Mouse (Mus musculus): ENCODE measurements at regions not wholly inside any gene's neighbourhood (a gene's known extent, or its start where the extent isn't known, plus 50 kb on each side); places are given as distances from the start of the nearest gene placed in this dataset.

GRCm38 (mm10) chr8:126140998-126141397, 146.0 kb downstream of the Kcnk1 start:
- Histone ChIP-seq H3K27me3 (ENCODE audit: control insufficient read depth, insufficient read depth, low read length) (peaks cover 19% of the 10 kb centered on the region), H3K9ac (ENCODE audit: low read depth, low read length) (no peak overlapping the region), H3K4me1 (ENCODE audit: control insufficient read depth, insufficient read depth, low read length) (peaks cover 12% of the 10 kb centered on the region), H3K4me2 (replicated peaks; ENCODE audit: low read depth, low read length) (no peak overlapping the region), H3K9me3 (ENCODE audit: control insufficient read depth, low read length) (no peaks in the 10 kb centered on the region), H3K27ac (ENCODE audit: low read depth, low read length) (no peak overlapping the region), H3K4me3 (ENCODE audit: low read length) (no peak overlapping the region), H3K36me3 (ENCODE audit: control insufficient read depth, insufficient read depth, low read length) (no peaks in the 10 kb centered on the region)
- ATAC-seq (ENCODE audit: low FRiP score, low TSS enrichment): no peak
- WGBS: 64% methylated on average over 6 of the region's 6 CpGs

- Histone ChIP-seq H3K36me3 (ENCODE audit: control insufficient read depth, insufficient read depth, low read length) (no peaks in the 10 kb centered on the region), H3K4me3 (ENCODE audit: low read length) (no peak overlapping the region), H3K4me1 (ENCODE audit: control insufficient read depth, insufficient read depth, low read length) (no peaks in the 10 kb centered on the region), H3K4me2 (replicated peaks; ENCODE audit: low read depth, low read length) (no peak overlapping the region), H3K9ac (ENCODE audit: low read depth, low read length) (no peak overlapping the region), H3K27me3 (ENCODE audit: control insufficient read depth, insufficient read depth, low read length) (no peaks in the 10 kb centered on the region), H3K9me3 (ENCODE audit: control insufficient read depth, low read length) (no peaks in the 10 kb centered on the region), H3K27ac (ENCODE audit: low read depth, low read length) (no peak overlapping the region)
- ATAC-seq (ENCODE audit: low FRiP score, low TSS enrichment): no peak
- 74% methylated on average over 4 of the region's 4 CpGs for WGBS
Measured at GRCm38 (mm10) chr8:126151527-126151926, 146.8 kb upstream of the Slc35f3 start.

GRCm38 (mm10) chr8:126153955-126154354, 144.4 kb upstream of the Slc35f3 start:
- ATAC-seq (ENCODE audit: low FRiP score, low TSS enrichment): no peak
- Histone ChIP-seq H3K9me3 (ENCODE audit: control insufficient read depth, low read length) (no peaks in the 10 kb centered on the region), H3K27me3 (ENCODE audit: control insufficient read depth, insufficient read depth, low read length) (no peaks in the 10 kb centered on the region), H3K4me2 (replicated peaks; ENCODE audit: low read depth, low read length) (no peak overlapping the region), H3K27ac (ENCODE audit: low read depth, low read length) (no peak overlapping the region), H3K36me3 (ENCODE audit: control insufficient read depth, insufficient read depth, low read length) (no peaks in the 10 kb centered on the region), H3K9ac (ENCODE audit: low read depth, low read length) (no peak overlapping the region), H3K4me1 (ENCODE audit: control insufficient read depth, insufficient read depth, low read length) (no peaks in the 10 kb centered on the region), H3K4me3 (ENCODE audit: low read length) (no peak overlapping the region)
- 62% methylated on average over 1 of the region's 1 CpGs for WGBS

DNA sequence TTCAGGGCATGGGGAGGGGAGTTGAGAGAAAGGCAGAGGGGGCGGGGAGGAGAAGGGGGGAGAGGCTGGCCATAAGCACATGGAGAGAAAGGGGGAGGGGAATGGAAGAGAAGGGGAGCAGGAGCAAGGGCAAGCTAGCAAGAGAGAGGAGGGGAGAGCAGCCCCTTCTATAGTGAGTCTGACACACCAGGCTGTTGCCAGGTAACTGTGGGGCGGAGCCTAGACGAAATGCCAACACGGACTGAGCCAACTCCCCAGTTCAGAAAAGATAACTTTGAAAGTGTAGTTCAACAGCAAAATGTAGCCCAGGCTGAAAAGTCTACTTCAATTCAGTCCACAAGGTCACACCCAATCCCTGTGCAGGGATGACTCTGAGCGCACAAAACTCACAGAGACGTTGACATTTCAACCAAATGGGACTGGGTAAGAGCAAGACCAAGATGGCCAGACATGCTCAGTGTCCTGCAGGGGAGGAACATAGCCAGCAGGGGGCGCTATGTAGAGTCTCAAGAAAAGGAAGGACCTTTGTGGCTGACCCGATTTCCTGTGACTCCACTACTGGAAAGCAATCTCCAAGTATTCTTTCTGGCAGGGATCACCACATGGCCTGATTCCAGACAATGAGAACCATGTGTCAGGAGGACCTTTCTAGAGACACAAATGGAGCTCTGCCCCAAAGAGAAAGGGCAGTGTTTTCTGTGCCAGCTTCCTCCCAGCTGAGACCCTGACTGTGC, 140.7 kb upstream of the Slc35f3 start:
- Histone ChIP-seq H3K36me3 (ENCODE audit: control insufficient read depth, insufficient read depth, low read length) (no peaks in the 10 kb centered on the region), H3K27me3 (ENCODE audit: control insufficient read depth, insufficient read depth, low read length) (no peaks in the 10 kb centered on the region), H3K27ac (ENCODE audit: low read depth, low read length) (no peak overlapping the region), H3K4me3 (ENCODE audit: low read length) (no peak overlapping the region), H3K4me2 (replicated peaks; ENCODE audit: low read depth, low read length) (no peak overlapping the region), H3K9me3 (ENCODE audit: control insufficient read depth, low read length) (no peaks in the 10 kb centered on the region), H3K9ac (ENCODE audit: low read depth, low read length) (no peak overlapping the region), H3K4me1 (ENCODE audit: control insufficient read depth, insufficient read depth, low read length) (no peaks in the 10 kb centered on the region)
- ATAC-seq (ENCODE audit: low FRiP score, low TSS enrichment): no peak
- 71% methylated on average over 8 of the region's 8 CpGs for WGBS

GRCm38 (mm10) chr8:126159485-126159884, 138.9 kb upstream of the Slc35f3 start:
- WGBS: 95% methylated on average over 4 of the region's 4 CpGs

GRCm38 (mm10) chr8:126160356-126160975, 137.9 kb upstream of the Slc35f3 start:
- H3K27me3 ChIP-seq (ENCODE audit: control insufficient read depth, insufficient read depth, low read length): no peaks in the 10 kb centered on the region
- no peak overlapping the region for H3K9ac ChIP-seq (ENCODE audit: low read depth, low read length)
- H3K4me3 ChIP-seq (ENCODE audit: low read length): no peak overlapping the region
- WGBS: 70% methylated on average over 9 of the region's 9 CpGs
- H3K4me2 ChIP-seq (replicated peaks; ENCODE audit: low read depth, low read length): no peak overlapping the region
- no peaks in the 10 kb centered on the region for H3K9me3 ChIP-seq (ENCODE audit: control insufficient read depth, low read length)
- no peak for ATAC-seq (ENCODE audit: low FRiP score, low TSS enrichment)
- no peaks in the 10 kb centered on the region for H3K36me3 ChIP-seq (ENCODE audit: control insufficient read depth, insufficient read depth, low read length)
- H3K27ac ChIP-seq (ENCODE audit: low read depth, low read length): no peak overlapping the region
- H3K4me1 ChIP-seq (ENCODE audit: control insufficient read depth, insufficient read depth, low read length): no peaks in the 10 kb centered on the region

More at GRCm38 (mm10) chr8:126159485-126159884, 138.9 kb upstream of the Slc35f3 start:
- no peak overlapping the region for H3K27ac ChIP-seq (ENCODE audit: low read depth, low read length)
- H3K9me3 ChIP-seq (ENCODE audit: control insufficient read depth, low read length): no peaks in the 10 kb centered on the region
- no peak overlapping the region for H3K4me3 ChIP-seq (ENCODE audit: low read length)
- H3K4me2 ChIP-seq (replicated peaks; ENCODE audit: low read depth, low read length): no peak overlapping the region
- H3K36me3 ChIP-seq (ENCODE audit: control insufficient read depth, insufficient read depth, low read length): no peaks in the 10 kb centered on the region
- H3K9ac ChIP-seq (ENCODE audit: low read depth, low read length): no peak overlapping the region
- ATAC-seq (ENCODE audit: low FRiP score, low TSS enrichment): no peak
- no peaks in the 10 kb centered on the region for H3K27me3 ChIP-seq (ENCODE audit: control insufficient read depth, insufficient read depth, low read length)
- no peaks in the 10 kb centered on the region for H3K4me1 ChIP-seq (ENCODE audit: control insufficient read depth, insufficient read depth, low read length)

GRCm38 (mm10) chr8:126162748-126163371, 135.5 kb upstream of the Slc35f3 start:
- H3K27ac ChIP-seq (ENCODE audit: low read depth, low read length): no peak overlapping the region
- no peaks in the 10 kb centered on the region for H3K4me1 ChIP-seq (ENCODE audit: control insufficient read depth, insufficient read depth, low read length)
- 15% methylated on average over 11 of the region's 11 CpGs for WGBS
- no peaks in the 10 kb centered on the region for H3K27me3 ChIP-seq (ENCODE audit: control insufficient read depth, insufficient read depth, low read length)
- H3K9me3 ChIP-seq (ENCODE audit: control insufficient read depth, low read length): no peaks in the 10 kb centered on the region
- H3K9ac ChIP-seq (ENCODE audit: low read depth, low read length): no peak overlapping the region
- no peaks in the 10 kb centered on the region for H3K36me3 ChIP-seq (ENCODE audit: control insufficient read depth, insufficient read depth, low read length)
- no peak for ATAC-seq (ENCODE audit: low FRiP score, low TSS enrichment)
- no peak overlapping the region for H3K4me2 ChIP-seq (replicated peaks; ENCODE audit: low read depth, low read length)
- H3K4me3 ChIP-seq (ENCODE audit: low read length): no peak overlapping the region

GRCm38 (mm10) chr8:126163954-126164353, 134.4 kb upstream of the Slc35f3 start:
- ATAC-seq (ENCODE audit: low FRiP score, low TSS enrichment): no peak
- 58% methylated on average over 5 of the region's 5 CpGs for WGBS

DNA sequence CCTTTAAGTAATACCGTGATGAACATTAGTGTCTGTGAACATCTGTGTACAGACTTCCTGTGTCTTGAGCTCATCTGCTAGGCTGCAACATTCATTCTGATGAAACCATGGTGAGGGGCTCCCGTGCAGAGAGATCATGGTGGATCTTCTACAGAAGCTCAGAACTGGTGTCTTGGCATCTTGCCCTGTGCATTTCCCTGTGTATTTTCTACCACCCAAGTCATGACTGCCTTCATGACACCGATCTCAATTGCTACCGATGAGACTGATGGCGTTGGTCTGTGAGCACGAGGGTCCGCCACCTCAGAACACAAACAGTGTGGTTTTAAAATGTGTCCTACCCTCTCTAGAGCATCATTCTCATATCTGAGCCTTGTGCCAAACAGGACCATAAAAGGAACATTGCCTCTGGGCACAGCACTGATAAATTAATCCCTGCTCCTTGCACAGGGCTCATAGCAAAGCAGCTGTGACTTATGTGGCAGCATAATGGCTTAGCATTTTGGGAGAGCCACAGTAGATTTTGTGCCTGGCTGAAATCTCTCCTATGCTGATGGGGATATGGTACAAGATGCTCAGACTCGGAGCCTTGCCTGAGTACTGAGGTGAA, 132.8 kb upstream of the Slc35f3 start:
- Histone ChIP-seq H3K27me3 (ENCODE audit: control insufficient read depth, insufficient read depth, low read length) (no peaks in the 10 kb centered on the region), H3K36me3 (ENCODE audit: control insufficient read depth, insufficient read depth, low read length) (no peaks in the 10 kb centered on the region), H3K4me3 (ENCODE audit: low read length) (no peak overlapping the region), H3K9me3 (ENCODE audit: control insufficient read depth, low read length) (no peaks in the 10 kb centered on the region), H3K9ac (ENCODE audit: low read depth, low read length) (no peak overlapping the region), H3K4me2 (replicated peaks; ENCODE audit: low read depth, low read length) (no peak overlapping the region), H3K27ac (ENCODE audit: low read depth, low read length) (no peak overlapping the region), H3K4me1 (ENCODE audit: control insufficient read depth, insufficient read depth, low read length) (no peaks in the 10 kb centered on the region)
- 83% methylated on average over 8 of the region's 8 CpGs for WGBS
- ATAC-seq (ENCODE audit: low FRiP score, low TSS enrichment): no peak

More at GRCm38 (mm10) chr8:126163954-126164353, 134.4 kb upstream of the Slc35f3 start:
- H3K4me2 ChIP-seq (replicated peaks; ENCODE audit: low read depth, low read length): no peak overlapping the region
- no peaks in the 10 kb centered on the region for H3K36me3 ChIP-seq (ENCODE audit: control insufficient read depth, insufficient read depth, low read length)
- H3K27me3 ChIP-seq (ENCODE audit: control insufficient read depth, insufficient read depth, low read length): no peaks in the 10 kb centered on the region
- no peaks in the 10 kb centered on the region for H3K4me1 ChIP-seq (ENCODE audit: control insufficient read depth, insufficient read depth, low read length)
- no peaks in the 10 kb centered on the region for H3K9me3 ChIP-seq (ENCODE audit: control insufficient read depth, low read length)
- no peak overlapping the region for H3K27ac ChIP-seq (ENCODE audit: low read depth, low read length)
- H3K4me3 ChIP-seq (ENCODE audit: low read length): no peak overlapping the region
- H3K9ac ChIP-seq (ENCODE audit: low read depth, low read length): no peak overlapping the region

Measured in kidney, embryonic 14.5 days (tissue).